Mouse (Mus musculus) spleen, adult 18-20 months (tissue): ENCODE results near the gene 1110032F04Rik.
"Not testable (repeated sequence)": the region's sequence is repeated elsewhere in the genome, so short reads cannot be mapped to it uniquely, and the experiment has no call there.

Experiments
- DNase-seq, 2 experiments: peaks; one replicate each; pipeline ENCODE4 v3.0.0; 2022; ENCODE audit warnings: mixed read lengths in 2 of 2

The 1110032F04Rik gene

DNA sequence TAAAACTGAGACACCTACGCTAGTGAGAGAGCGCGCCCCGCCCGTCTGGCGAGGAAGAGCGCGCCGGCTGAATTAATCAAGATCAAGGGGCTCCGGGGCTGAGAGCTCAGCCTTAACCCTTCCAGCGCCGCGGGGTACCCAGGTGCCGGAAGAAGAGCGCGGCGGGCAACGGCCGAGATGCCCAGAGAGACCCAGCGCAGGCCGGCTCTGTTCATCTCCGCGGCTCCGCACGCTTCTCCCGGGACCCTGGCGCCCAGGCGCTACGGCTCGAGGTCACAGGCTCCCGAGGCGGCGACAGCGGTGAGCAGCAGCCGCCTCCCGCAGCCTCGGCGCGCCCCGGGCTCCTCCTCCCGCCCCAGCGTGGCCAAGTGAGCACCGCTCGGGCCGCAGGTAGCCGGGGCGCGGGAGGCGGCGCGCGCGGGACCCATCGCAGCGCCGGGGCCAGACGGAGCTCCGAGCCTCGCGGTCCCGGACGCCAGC lies at the start of gene 1110032F04Rik:
1110032F04Rik (plus strand) TSS at position 376 of the 480 bp plus-strand sequence.
- peak; percentile 6 to 27 for DNase-seq

DNA sequence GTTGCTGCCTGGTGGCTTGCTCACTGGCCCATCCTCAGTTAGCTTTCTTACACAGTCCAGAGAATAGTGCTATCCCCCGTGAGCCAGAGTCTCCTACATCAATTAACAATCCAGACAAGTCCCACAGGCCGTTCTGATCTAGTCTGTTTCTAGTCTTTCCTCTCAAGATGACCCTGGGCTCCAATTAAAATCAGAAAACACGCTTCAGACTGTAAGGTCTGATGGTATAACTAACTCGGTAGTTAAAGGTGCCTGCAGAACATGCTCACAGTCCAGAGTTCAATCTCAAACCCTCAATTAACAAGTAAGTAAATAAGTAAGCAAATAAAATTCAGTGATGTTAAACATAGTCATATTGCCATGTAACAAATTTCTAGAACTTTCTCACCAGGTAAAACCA lies 48.0 kb upstream of the 1110032F04Rik start:
- no peak for DNase-seq

DNA sequence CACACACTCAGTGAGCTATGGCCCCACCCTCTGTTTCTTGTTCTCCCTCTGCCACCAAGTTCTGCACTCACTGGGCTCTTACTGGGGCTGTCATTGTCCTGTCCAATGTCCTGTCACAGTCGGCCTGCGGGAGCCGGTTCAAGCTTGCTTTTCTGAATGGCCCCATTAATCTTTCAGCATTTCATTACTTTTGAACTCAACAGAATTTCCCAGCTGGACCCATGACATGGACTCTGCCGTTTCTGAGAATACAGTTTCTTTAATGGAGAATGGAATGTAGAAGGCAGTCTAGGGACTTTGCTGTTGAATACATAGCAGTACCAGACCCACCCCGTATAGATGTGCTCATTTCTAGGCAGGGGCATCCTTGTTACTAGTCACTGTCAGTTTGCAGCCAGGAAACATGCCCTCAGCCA lies 47.5 kb upstream of the 1110032F04Rik start:
- no peak for DNase-seq

- no peak for DNase-seq
These were observed 45.3 kb upstream of the 1110032F04Rik start for GRCm38 (mm10) chr3:68823876-68824764.

DNA sequence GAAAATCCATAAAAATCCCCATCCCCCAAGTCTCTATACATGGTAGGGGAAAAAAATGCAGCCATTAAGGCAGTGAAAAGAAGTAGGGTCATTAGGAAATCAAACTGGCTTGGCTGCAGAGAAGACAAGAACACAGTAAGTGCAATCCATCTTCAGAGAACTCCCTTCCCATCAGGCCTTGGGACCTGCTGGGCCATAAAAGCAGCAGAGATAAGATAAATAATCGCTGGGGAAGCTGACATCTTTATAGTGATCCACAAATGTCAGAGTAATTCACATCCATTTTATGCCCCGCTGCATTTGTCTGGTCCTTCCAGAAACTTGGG lies 44.7 kb upstream of the 1110032F04Rik start:
- no peak for DNase-seq

DNA sequence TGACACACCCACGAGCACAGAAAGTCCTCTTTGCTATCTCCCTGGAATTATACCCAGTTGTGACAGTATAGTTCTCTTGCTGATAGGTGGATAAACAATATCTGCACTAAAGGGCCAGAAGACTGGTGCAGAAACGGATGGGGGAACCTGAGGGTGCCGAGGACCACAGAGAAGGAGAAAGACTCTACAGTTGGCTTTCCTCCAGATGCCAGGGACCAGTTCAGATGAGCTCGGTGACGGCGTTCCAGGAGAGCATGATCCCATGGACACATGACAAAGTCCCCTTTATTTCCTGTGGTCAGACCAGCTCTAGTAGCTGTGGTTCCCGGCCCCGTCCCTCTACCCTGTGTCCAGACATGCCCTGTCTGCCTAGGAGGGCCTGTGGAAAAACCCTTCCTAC lies 44.2 kb upstream of the 1110032F04Rik start:
- DNase-seq = no peak

DNA sequence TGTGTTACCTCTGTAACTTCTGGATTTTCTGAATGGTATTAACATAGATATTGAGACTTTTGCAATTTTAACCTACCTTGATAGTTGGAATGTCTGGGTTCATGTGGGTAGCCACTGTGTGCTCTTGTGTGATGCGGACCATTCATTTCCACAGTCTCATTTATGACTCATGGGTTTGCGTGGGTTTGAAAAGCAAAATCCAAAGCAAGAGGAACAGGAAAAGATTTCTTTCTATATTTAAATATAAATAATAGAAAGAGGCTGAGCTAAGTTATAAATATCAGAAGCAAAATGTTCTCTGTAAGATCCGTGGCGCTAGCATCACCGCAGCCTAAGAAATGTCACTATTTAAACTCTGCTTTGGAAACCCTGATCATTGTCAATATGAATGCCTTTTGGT lies 41.7 kb upstream of the 1110032F04Rik start:
- no peak for DNase-seq

DNA sequence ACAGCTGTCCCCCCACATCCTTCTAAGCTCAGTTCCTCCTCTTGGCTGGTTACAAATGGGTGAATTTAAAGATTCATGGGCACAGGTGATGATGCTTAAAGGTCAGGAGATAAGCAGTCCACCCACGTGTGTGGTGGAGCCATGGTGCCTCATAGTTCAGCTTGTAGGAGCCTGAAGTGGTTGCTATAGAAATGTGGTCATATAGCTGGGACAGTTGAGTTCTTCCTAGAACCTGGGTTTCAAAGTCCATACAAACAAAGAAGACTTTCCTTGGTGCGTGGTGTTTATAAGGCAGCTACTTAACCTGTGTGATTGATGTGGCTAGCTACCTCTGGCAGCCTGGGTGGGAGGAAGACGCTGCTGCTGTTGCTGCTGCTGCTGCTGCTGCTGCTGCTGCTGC lies 39.4 kb upstream of the 1110032F04Rik start:
- no peak for DNase-seq

DNA sequence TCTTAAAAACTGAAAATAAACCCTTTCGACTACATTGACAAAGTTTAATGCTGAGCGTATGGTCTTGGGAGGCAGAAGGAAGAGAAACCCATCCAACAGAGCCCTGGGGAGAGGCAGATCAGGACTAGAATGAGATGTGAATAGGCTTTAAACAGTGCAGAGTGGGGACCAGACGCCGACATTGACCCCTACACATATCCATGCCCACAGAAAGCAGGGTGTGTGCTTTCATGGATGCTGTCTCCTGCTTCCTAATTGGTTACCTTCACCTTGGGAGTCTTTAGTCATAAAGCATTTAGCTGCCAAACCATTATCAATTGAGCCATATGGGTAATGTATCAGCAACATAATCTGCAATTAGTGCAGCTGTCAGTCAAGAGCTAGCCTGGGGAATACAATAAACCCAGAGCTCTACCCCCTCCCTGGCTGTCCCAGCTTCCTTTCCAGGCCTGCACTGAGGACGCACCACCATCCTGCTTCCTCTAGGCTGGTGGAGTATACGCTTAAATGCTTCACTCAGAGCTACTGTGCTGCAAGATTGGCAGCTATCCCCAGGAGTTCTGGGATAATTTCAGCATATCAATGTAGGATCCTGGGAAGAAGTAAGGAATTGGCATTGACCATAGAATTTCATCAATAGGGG lies 32.4 kb upstream of the 1110032F04Rik start:
- no peak for DNase-seq

DNA sequence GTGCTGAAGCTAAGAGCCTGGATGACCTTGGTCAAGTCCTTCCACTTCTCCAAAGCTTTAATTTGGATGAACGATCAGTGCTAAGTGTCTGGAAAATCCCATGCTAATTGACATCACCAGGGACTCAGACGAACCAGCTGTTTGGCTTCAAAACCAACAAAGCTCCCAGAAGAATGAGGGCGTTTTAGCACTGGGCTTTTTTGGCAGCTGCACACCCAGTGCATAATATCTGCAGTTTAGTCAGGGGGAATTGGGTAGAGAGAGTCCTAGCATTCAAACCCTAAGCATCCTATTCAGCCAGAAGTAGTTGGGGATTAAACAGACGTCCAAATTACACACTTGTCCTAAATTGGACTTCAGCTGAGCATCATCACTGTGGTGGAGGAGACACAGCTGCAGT lies 29.2 kb upstream of the 1110032F04Rik start:
- DNase-seq = no peak

DNA sequence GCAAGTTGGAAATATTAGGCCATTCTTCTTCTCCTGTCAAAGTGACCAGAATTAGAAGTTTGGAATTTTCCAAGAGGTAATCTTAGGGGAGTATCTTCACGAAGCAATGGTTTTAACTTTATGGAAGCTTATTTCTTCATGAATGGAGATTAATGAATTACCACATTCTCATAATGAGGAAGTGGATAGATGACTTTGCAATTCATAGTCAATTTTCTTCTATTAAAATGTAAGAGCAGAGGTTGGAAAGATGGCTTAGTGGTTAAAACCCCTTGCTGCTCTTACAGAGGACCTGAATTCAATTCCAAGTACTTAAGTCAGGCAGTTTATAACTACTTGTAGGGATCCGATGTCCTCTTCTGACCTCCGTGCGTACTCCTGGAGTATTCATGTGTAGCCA lies 25.4 kb upstream of the 1110032F04Rik start:
- DNase-seq = no peak

DNA sequence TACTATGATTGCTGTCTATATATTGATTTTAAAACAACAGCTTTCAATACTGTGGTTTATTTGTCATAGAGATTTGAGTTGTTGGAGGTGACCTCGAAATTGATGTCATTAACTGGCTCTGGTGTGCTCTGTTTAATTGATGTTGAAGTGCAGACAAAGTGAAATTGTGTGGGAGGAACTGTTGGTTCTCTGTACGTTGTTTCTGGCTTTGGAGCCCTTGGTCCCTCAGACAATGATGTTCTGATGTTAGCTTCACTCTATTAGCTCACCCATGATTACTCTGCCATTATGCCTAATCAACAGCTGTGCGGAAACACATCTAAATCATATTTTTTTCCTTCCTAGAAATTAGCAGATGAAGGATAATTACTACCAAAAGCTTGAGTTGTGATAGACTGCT lies 21.1 kb upstream of the 1110032F04Rik start:
- no peak for DNase-seq

DNA sequence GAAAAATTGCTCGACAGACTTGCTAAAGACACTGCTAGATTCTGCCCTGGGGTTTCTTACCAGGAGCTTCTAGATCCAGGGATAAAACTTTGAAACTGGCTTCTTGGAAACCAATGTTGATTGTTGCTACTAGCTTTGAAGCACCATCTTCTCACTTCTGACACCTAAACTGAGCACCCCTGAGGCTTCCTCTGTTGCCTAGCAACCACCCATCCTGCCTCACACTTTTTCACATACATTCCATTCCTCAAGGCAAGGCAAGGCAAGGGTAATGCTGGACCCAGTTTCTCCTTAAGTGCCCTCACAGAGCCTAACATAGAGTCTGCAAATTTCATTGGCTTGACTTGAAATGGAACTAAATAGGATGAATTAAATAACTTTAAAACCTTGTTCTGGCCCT lies 17.0 kb upstream of the 1110032F04Rik start:
- no peak for DNase-seq

DNA sequence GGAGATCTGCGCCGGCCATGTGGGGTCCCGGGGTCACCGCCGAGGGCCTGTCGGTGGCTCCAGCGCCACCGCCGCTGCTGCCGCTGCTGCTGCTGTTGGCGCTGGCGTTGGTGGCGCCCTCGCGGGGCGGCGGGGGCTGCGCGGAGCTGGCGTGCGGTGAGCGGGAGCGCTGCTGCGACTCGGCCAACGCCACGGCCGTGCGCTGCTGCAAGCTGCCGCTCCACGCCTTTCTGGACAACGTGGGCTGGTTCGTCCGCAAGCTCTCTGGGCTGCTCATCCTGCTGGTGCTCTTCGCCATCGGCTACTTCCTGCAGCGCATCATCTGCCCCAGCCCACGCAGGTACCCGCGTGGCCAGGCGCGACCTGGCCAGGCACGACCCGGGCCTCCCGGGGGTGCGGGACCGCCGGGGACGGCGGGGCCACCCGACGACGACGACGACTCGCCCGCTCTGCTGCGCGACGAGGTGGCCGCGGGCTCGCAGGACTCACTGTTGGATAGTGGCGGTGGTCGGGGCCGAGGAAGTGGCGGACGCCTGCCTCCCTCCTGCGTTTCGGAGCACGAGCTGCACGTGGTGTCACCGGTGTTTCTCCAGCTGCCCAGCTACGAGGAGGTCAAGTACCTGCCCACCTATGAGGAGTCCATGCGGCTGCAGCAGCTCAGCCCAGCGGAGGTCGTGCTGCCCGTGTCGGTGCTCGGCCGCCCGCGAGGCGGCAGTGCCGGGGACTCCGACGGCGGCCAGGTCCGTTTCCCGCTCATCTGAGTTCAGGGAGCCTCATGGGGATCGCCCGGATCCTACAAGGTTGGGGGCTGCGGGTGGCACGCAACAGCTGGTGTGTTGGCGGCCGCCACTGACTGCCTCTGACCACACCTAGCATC lies 543 bp downstream of the 1110032F04Rik start:
- DNase-seq = peak; percentile 7 to 20

- no peak for DNase-seq
These were observed 1.2 kb downstream of the 1110032F04Rik start for GRCm38 (mm10) chr3:68870568-68870950.

DNA sequence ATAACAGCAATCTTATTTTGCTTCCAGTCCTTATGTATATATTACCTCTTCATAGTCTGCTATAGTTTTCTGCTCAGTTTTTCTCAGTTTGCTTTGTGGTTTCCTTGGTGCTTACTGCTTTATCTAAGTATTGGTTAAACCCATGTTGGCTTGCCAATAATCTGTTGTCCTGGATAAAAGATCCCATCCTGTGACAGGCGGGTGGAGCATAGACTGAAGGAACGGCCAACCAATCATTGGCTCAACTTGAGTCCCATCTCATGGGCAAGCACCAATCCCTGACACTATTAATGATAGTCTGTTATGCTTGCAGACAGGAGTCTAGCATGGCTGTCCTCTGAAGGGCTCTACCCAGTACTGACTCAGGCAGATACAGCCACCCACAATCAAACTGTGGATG lies 4.7 kb downstream of the 1110032F04Rik start:
- no peak for DNase-seq

DNA sequence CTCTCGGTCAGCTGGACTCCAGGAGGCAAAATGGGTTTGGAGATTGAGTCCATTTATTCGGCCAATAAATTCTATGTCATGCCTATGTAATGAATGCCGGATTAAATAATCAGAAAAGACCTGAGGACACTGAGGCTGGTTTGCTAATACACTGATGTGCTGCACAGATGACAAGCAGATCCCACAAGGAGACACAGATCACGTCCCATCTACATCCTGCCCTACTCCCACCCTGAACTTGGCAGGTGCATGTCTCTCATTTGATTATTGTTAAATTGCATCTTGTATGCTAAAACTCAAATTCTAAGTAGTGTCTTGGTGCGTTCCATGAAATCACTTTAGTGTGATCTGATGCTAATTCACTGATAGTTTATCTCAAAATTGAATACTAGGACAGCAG lies 17.5 kb downstream of the 1110032F04Rik start:
- DNase-seq = no peak

DNA sequence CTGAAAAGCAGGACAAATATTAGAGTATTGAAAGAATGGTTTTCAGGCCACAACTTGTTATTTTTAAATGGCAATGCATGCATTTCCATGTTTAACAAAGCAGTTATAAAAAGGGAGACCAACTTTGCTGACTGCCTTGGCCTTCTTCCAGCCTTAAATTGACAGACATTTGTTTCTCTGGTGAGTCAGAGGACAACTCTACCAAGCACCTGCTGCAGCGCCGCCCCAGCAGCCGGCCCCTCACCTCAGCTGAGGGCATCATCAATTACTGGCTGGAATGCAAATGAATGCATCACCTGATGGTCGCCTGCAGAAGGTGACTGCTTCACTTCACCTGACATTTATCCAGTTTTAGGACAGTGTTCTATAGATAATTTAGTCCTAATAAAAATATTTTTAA lies 26.0 kb downstream of the 1110032F04Rik start:
- DNase-seq = no peak

DNA sequence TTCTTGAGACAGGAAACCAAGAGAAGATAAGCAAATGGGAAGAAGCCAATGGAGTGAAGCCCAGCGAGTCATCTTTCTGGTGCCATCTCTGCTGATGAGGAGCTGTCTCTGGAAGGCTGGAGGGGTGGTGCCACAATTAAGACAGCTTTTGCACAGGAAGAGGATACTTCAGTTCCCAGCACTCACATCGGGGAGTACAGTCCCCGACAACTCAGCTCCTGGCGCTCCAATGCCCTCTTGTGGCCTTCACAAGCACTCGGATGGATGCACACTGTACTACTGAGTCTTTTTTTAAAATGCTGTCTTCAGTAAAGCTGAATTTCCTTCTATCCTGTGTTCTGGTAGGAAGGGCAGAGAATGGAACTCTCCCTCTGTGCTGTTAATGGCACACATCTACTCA lies 27.8 kb downstream of the 1110032F04Rik start:
- no peak for DNase-seq

GRCm38 (mm10) chr3:68902636-68903035 lies 33.2 kb downstream of the 1110032F04Rik start:
- DNase-seq = not testable (repeated sequence)

DNA sequence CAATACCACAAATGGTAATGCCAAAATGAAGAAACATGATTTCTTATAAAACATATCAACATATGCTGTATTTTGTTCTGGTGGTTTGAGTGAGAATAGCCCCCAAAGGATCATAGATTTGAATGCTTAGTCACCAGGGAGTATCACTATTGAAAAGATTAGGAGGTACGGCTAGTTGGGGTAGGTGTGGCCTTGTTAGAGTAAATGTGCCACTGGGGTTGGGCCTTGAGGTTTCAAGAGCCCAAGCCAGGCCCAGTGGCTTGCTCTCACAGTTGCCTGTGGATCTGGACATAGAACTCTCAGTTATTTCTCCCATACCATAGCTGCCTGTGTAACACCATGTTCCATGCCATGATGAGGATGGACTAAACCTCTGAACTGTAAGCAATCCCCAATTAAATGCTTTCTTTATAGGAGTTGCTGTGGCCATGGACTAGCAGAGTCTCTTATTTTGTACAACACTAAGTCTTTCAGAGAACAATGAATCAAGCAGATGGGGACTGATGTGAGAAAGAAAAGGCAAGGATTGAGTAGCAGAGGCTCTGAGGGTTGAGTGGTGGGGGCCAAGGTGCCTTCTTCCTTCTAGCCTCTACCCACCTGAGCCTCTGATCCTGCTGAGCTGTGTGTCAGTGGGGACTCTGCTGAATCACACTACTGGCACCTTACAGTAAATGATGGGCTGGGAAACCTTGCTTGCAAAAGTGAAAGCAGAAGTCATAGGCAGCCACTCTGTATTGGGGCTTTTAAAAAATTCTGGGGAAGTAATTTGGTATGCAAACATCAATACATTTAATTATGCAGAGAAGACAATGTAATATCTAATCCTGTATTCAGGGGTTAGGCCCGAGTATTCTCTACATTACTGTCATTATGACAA lies 35.8 kb downstream of the 1110032F04Rik start:
- DNase-seq = peak in 1 of 2 experiments; percentile 14

GRCm38 (mm10) chr3:68907509-68907908 lies 38.1 kb downstream of the 1110032F04Rik start:
- DNase-seq = no peak
